Mouse (Mus musculus) mouse embryonic stem cell (cell line): Measurements from ENCODE around the gene Nfya.

Experiments
- in situ Hi-C, 2 experiments: fragments of 300-500 bp; cut with MboI; formaldehyde crosslinking; loops; 1 replicate in 1 of 2; 3 replicates in 1 of 2; pipeline ENCODE4 v1.14.3; 2019 to 2020; ENCODE audit warnings: low sequenced_read_pairs in 2 of 2, low pct_unique_long_range_greater_than_20kb in 1 of 2, mixed read lengths in 1 of 2; ENCODE audit not compliant: unreplicated experiment in 1 of 2

Gene Nfya

DNA sequence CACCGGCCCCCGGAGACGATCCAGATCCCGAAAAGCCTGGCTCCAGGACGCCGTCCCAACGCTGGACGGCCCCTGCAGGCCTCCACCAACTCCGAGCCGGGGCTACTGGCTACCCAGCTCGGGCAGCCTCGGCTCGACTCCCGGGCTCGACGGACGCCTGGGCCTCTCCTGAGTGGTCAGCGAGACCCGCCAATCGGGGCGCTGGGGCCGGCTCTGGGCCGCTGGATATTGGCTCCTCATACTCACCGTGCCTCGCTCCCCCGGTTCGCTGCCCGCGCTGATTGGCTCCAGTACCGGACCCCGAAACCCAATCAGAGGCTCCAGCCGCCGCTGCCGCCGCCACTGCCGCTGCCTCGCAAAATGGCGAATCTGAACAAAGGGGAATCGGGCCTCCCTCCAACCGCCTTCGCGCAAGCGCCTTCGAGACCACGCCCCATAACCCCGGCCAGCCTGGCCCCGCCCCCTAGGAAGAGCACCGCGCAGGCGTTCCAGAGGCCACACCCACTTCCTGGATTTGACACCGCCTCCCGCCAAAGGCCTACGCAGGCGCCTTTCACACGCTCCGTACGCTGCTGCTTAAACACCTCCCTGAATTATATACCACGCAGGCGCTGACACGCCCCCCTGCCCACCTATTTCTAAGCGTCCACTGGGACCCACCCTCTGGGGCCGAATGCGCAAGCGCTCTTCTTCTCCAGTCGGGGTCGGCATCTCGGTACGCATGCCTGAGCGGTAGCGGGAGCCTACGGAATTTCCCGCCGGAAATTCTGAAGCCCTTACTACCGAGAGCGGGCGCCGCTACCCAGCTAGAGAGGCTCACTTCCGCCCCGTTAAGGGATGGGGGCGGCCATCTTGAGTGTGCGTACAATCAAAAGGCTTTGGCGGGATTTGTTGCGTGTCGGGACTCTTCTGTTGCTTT lies at the start of gene Nfya, which contains the start of gene Oard1:
Gene Nfya (minus strand): TSS at position 527 of the 919 bp plus-strand sequence.
Gene Oard1 (plus strand): TSS at position 635 of the 919 bp plus-strand sequence.
- in situ Hi-C loops: no loop called here

DNA sequence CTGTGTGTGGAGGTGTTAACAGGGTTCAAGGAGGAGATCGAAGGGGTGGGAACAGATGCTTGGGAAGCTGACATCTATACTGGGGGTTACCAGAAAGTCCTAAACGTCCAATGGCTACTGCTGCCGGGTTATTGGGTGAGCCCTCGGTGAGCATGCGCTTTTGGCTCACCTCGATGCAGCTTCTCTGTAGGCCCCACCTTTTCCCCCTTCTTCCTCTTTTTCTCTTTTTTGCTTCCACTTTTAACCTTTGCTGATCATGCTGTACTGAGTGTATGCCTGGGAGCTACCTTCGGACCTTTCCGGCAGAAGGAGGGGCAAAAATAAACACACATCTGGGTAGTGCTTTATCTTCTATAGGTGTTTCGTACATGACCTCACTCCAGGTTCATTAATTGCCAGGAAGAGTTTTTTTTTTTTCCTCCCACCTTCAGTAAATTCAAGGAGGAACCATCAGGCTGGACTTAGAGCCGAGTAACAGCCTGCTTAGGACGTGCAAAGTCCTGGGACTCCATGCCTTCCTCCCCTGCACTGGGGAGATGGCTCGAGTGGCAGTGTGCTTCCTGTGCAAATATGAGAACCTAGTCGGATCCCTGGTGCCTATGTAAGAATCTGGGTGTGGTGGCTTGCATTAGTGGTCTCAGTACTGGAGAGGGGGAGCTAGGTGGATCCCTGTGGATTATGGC lies 48.4 kb upstream of the Nfya start:
- in situ Hi-C loops: no loop called here

DNA sequence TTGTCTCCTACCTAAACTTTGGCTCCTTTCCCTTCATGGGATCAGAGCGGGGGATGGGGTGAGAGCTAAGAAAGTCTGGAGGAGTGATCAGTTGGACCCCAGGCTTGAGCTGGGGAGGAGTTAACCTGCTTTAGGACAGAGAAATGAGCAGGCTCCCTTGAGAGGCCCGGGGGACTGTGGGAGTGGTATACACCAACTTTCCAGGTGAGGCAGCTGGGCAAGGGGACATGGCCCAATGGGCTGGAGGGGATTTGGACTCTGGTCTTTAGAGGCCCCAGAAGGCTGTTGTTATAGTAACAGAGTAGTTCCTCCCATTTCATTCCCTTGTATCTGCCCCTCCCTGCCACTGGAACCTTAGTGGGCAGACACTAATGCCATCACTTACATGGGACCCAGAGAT lies 46.2 kb upstream of the Nfya start:
- in situ Hi-C loops: no loop called here

DNA sequence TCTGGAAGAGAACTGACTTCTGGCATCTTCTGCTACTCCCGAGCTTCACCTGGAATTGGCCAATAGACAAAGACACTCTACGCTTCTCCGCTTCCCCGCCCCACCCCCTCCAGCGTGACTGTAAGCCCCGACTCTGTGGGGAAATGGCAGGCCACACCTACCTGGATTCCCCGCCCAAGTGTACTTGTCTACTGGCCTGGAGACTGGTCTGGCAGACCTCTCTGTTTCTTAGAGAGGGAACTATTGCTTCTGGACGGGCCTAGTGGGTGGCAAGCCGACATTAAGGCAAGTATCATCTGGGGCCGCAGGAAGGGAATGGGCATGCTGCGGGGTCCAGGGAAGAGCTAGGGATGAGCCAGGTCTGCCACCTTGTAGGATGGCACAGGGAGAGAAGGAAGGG lies 45.0 kb upstream of the Nfya start, which contains the start of gene Unc5cl:
Gene Unc5cl (plus strand): TSS at position 214 of the 400 bp plus-strand sequence.
- in situ Hi-C loops: no loop called here

DNA sequence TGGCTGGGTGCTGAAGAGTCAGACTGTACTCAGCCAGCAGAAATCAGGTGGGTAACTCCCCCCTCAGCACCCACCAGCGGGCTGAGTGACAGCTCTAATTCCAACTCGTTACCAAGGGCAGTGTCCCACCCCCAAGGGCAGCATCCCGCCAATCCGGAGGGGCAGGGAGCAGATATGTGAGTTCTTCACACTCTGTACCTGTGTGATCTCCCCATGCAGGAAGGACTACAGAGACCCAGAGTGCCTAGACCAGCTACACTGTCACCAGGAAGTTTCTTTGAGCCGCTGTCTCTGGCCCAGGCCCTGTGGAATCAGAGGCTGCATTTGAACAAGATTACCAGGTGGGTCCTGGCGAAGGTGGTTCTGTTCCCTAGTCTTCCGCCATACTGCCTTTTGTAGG lies 44.5 kb upstream of the Nfya start:
- in situ Hi-C loops: no loop called here

DNA sequence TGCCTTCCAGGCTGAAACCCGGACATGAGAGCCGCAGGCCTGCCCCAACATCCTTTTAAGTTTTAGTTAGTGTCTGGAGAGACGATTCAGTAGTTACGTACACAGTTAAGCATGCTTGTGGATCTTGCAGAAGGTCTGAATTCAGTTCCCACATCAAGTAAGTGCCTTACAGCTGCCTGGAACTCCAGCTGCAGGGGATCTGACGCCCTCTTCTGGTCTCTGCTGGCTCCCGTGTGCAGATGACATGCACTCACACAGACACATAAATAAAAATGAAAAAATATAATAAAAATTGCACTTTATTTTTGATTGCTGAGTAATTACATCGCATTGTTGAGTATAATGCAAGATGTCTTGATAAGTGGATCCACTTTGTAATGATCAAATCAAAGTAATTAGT lies 43.8 kb upstream of the Nfya start:
- in situ Hi-C loops: no loop called here

DNA sequence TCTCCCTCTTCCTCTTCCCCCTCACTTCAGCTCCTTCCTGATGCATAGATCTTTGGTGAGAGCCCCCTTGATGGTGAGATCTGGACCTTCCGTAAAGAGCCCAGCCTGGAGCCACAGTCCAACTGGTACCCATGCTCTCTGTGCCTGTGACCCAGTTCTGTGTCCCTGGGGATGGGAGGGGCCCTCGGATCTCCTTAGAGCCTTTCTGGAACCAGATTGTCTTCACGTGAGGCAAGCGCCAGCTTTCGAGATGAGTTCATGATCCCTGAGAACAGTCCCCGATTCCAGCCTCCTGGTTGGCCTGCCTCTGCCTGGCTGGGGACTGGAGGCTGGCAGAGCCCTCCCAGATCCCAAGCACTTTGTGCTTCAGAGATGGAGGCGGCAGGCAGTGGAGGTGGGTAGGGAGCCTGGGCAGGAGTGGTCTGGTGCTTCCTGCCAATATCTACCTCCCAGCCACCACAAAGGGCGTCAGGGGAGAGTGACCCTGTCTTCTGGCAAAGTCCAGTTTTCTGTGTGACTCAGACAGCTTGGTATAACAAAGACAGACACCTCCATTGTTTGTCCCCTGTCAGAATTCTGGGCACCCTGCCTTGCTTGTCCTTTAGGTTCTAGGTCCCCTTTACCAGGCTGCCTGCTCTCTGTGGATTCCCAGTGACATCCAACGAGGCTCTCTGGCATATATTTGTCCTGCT lies 42.2 kb upstream of the Nfya start:
- in situ Hi-C loops: no loop called here

DNA sequence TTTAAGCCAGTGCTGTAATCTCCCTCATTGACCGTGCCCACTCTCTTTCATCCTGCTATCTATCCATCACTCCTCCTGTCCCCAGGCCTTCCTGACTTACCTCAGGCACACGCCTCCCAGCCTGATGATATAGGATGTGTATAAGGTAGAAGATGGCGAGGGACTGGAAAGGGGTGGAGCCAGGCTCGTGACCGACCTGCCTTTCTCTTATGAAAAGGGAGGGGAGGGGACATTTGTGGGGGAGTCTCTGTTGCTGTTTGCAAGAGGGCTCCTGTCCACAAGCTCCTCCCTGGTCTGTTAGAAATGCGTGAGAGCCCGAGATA lies 41.6 kb upstream of the Nfya start, which contains the start of gene Tspo2:
Gene Tspo2 (minus strand): TSS at position 170 of the 323 bp plus-strand sequence.
- in situ Hi-C loops: no loop called here

DNA sequence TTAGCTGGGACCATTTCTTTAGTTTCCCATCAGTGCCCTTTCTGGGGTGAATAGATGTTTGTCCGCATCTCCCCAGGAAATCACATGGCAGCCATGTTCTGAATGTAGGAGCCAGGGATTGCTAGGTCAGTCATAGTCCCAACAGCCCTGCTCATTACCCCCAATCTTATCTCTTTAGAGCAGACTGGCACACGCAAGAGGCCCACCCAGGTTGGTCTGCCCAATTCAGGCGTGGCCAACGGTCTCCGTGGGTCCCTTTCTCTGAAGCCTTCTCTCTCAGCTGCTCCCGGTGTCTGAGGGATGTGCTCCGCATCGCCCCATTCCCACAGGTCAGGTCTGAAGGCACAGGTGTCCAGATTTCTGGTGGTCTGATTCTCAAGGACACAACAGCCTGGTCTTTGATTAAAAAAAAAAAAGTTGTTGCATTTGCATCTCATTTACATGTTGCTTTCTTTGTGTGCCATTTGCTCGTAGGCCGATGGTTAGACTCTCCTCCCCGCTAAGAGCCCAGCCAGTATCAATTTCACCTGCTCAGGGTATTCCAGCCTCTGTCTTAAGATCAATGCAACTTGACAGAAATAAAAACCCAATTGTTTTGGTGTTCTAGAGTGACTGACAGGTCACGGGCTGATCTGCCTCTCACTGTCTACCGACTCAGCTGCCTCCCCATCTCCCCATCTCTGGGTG lies 41.1 kb upstream of the Nfya start:
- in situ Hi-C loops: no loop called here

DNA sequence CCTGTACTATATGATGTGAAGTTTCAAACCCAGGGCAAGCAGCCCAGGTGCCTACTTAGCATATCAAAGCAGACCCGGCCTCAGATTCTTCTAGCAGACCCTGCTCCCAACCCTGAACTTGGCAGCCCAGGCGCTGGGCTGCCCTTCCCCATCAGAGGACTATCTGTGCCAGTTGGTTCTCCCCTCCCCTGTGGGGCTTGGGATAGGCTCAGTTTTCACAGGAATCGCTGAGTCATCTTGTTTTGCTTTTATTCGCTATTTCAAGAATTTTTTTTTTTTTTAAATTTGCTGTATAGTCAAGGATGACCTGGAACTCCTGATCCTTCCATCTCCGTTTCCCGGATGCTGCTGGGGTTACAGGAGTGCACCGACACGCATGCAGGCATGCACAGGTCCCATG lies 38.0 kb upstream of the Nfya start:
- in situ Hi-C loops: no loop called here

DNA sequence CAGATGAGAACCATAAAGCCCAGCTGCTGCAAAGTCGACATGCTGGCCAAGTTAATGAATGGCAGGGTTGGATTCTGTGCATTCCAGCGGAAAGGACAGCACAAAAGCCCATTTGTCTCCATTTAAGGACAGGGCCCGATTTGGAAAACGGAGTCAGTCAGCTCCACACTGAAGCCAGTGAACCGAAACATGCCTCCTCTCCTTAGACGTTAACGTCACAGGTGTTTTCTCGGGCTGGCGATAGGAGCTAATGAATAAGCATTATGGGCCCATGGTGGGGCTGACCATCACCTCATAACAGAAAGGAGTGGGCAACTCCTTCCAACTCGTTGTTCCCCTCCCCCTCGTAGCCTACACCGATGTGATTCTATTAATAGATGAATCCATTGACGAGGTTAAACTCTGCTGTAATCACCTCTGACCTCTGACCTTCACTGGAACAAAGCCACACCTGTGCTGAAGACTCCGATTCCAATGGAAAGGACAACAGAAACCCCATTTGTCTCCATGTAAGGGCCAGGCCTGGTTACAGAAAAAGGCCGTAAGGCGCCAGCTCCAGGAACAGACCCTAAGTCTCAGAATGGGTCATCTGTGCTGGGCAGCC lies 33.9 kb upstream of the Nfya start:
- in situ Hi-C loops: no loop called here

DNA sequence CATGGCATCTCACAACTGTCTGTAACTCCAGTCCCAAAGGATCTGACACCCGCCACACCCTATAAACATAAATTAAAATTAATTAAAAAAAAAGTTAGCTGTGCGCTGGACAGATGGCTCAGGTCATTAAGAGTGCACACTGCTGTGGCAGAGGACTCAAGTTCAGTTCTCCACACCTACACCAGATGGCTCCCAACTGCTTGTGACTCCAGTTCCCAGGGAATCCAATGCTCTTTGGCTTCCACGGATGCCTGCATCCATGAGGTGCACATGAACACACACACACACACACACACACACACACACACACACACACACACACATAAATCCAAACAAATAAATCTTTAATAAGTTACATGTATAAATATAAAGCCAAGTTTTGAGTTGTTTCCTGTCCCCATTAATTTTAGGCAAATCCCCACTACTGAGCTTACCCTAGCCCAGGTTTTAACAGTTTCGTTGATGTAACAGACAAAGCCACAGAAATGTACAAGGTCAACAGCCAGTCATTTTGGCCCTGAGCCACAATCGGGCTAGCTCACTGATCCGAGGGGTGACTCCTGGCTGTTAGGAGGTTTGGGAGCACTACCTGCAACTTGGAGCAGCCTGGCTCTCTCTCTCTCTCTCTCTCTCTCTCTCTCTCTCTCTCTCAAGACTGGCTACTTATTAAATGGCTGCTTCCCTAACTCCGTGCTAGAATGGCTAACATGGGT lies 33.2 kb upstream of the Nfya start:
- in situ Hi-C loops: no loop called here

DNA sequence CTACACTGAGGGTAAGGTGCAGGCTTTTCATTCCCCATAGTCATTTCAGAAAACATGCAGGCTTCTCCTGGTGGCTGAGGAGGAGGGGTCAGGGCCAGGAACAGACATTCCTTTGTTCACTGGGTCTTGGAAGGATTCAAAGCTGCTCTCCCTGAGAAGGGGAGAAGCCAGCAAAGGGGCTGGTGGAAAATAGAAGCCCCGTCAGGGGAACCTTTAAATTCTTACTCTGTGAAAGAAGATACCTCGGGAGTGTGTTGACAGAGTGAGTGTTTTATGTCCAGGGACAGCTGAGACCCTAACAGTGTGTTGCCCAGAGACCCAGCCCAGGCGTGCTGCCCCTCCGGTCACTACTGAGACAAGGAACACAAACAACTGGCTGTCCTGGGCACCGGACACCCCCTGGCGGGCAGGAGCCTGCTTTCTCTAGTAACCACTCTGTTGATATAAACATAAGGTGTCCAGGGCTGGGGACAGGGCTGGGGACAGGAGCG lies 27.8 kb upstream of the Nfya start:
- in situ Hi-C loops: no loop called here

DNA sequence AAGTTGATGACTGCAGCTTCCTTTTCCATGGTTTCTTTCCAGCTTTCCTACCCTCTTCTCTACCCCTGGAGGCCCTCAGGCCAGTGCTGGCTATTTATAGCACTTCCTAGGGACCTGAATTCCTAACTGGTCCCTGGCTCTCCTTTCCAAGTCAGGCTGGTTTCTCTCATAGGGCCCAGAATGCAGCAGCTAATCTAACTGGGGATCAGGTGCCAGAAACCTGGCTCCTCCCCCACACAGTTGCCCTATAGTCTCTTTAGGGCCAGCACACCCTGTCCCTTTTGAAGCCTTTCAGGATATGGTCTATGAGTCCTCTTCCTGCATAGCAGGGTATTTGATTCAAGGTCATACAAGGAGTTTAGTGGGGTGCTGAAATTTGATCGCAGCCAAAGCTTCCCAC lies 26.8 kb upstream of the Nfya start:
- in situ Hi-C loops: no loop called here

DNA sequence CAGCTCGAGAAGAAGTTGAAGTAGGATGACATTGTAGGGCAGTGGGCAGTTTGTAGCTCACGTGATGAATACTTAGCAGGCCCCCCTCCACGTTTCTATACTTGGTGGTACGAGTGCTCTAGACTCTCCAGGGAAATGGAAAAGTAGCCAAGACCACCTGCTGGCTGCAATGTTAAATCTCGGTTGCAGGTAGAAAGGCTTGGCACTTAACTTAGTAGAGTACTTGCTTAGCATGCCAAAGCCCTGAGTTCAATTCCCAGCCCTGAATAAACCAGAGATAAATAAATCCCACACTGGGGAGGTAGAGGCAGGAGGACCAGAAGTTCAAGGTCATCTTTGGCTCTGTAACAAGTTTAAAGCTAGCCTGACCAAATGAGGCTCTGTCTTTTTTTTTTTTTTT lies 24.8 kb upstream of the Nfya start:
- in situ Hi-C loops: no loop called here

DNA sequence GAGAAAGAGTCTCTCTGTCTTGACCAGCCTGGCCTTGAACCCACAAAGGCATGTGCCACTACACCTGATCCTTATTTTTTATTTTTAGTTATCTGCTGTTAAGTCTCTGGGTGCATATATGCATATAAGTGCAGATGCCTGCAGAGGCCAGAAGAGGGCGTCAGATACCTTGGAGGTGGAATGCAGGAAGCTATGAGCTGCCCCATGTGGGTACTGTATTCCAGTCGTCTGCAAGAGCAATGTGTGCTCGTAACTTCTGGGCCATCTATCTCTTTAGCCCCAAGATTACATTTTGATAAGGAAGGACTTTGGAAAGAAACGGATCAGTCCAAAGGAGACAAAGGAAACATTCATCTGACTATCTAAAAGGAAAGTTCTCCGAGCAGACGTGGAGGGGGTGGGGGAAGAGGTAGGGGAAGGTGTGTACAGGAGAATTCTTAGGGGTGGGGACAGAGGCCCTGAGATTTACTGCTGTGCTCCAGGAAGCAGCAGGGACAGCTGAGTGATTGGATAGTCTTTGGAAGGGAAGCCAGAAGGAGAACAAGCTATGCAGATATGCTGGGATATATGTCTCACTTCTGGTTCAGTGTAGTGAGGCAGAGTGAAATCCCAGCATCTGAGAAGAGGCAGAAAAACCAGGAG lies 24.1 kb upstream of the Nfya start:
- in situ Hi-C loops: no loop called here

DNA sequence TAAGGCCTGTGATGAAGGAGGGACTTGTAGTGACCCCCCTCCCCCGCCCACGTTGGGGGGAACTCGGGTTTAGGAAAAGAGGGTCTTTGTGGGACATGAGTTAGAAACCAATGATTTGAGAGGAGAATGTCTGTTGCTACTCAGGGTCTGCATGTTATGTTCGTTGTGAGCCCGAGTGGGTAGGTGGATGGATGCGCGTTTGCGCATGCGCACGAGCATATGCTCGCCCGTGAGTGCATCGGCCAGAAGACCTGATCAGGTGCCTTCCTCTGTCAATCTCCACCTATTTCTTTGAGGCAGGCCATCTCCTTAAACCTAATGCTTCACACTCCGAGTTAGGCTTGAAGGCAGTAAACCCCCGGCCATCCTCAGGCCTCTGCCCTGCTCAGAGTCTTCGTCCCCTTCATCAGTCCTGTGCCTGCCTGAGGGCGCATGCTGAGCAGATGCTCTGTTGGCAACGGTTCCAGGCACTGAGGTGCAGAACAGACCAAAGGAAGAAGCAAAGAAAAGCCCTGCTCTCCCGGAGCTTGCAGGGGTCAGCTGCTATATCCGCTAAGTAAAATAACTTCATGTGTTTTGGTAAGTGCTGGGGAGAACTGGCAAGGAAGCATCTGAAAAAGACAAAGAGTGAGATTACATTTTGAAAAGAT lies 23.4 kb upstream of the Nfya start:
- in situ Hi-C loops: no loop called here
